Mouse (Mus musculus): ENCODE data around the gene Esm1.
"Not testable (repeated sequence)": the region's sequence is repeated elsewhere in the genome, so short reads cannot be mapped to it uniquely, and the experiment has no call there.

The Esm1 gene

GRCm38 (mm10) chr13:113227666-113228463, 18.4 kb downstream of the Esm1 start:
- no peak for DNase-seq (ENCODE audit: extremely low spot score, low spot score)

GRCm38 (mm10) chr13:113242129-113242528, 32.7 kb downstream of the Esm1 start:
- DNase-seq (ENCODE audit: extremely low spot score, low spot score), result no peak

- DNase-seq (ENCODE audit: extremely low spot score, low spot score), result no peak
These were observed 35.6 kb downstream of the Esm1 start for GRCm38 (mm10) chr13:113245025-113245424.

- not testable (repeated sequence) for DNase-seq (ENCODE audit: extremely low spot score, low spot score)
These were observed 43.1 kb downstream of the Esm1 start for GRCm38 (mm10) chr13:113252580-113252979.

- no peak for DNase-seq (ENCODE audit: extremely low spot score, low spot score)
These were observed 47.3 kb downstream of the Esm1 start for GRCm38 (mm10) chr13:113256766-113257165.

- no peak for DNase-seq (ENCODE audit: extremely low spot score, low spot score)
These were observed 47.7 kb downstream of the Esm1 start for GRCm38 (mm10) chr13:113257190-113257589.

GRCm38 (mm10) chr13:113259237-113259636, 49.8 kb downstream of the Esm1 start:
- DNase-seq (ENCODE audit: extremely low spot score, low spot score), result no peak

- DNase-seq (ENCODE audit: extremely low spot score, low spot score), result no peak
These were observed 53.4 kb downstream of the Esm1 start for GRCm38 (mm10) chr13:113262822-113263221.

GRCm38 (mm10) chr13:113265257-113265656, 55.8 kb downstream of the Esm1 start:
- DNase-seq (ENCODE audit: extremely low spot score, low spot score), result peak; percentile 62

- peak; percentile 85 for DNase-seq (ENCODE audit: extremely low spot score, low spot score)
These were observed 57.1 kb downstream of the Esm1 start for GRCm38 (mm10) chr13:113266495-113266951.

- DNase-seq (ENCODE audit: extremely low spot score, low spot score), result no peak
These were observed 57.7 kb downstream of the Esm1 start for GRCm38 (mm10) chr13:113267204-113267603.

All from neural tube, embryonic 10.5 days (tissue).